Mouse (Mus musculus) adrenal gland, adult 8-10 months (tissue): ENCODE data around the gene Btbd18. TPM values are rescaled to one million over a fixed set of nuclear protein-coding genes. Genes with fewer than 3 reads are reported as not detected.
A peak's percentile ranks its signal among the peaks of the same experiment; 100 is the strongest.

Source experiments
- DNase-seq: peaks from one replicate; pipeline ENCODE4 v3.0.0; 2022
- total RNA-seq, 4 experiments: library from RNA; stranded (reverse); gene quantifications; 2 replicates each; pipeline ENCODE4 v1.2.4; 2022

The Btbd18 gene
- total RNA-seq, 4 experiments from 2014 or later = 0.10 to 0.12 TPM; not detected in 2

DNA sequence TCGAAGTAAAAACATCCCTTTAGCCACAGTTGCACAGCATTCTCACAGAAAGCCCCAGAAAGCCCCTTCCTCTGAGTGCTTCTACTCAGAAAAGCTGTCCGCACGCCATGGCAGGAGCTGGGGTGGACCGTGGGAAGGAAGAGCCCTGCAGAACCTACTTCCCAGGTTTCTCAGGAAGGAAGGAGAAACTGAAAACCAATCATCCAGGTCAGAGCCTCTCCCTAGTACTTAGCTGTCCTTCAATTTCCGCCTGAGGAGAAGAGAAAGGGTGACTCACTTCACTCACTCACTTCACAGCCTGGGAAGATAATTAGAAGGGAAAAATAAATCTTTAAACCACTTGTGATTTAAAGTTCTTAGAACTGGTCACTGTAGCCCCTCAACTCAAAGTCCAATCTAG lies 45.5 kb downstream of the Btbd18 start:
- no peak for DNase-seq

GRCm38 (mm10) chr2:84705295-84705694 lies 46.4 kb downstream of the Btbd18 start:
- DNase-seq = no peak

- DNase-seq = no peak
Measured at GRCm38 (mm10) chr2:84707523-84707922, 48.6 kb downstream of the Btbd18 start.

DNA sequence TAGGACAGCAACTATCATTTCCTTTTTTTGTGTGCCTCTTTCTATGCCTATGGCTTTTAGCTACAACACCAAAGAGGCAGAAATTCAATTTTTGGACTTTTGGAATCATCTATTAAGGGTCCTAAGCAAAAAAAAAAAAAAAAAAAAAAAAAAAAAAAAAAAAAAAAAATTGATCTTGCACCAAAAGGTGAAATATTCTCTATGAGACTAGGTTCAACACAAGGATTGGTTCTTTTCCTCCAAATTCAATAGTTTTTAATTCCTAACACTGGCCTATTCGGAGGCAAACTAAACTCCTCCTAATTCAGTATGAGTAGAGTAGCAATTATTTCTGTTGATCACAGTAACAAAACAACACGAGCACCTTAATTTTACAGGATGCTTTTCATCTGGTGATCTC lies 53.0 kb downstream of the Btbd18 start:
- no peak for DNase-seq

GRCm38 (mm10) chr2:84714422-84714810 lies 55.5 kb downstream of the Btbd18 start:
- DNase-seq = no peak

DNA sequence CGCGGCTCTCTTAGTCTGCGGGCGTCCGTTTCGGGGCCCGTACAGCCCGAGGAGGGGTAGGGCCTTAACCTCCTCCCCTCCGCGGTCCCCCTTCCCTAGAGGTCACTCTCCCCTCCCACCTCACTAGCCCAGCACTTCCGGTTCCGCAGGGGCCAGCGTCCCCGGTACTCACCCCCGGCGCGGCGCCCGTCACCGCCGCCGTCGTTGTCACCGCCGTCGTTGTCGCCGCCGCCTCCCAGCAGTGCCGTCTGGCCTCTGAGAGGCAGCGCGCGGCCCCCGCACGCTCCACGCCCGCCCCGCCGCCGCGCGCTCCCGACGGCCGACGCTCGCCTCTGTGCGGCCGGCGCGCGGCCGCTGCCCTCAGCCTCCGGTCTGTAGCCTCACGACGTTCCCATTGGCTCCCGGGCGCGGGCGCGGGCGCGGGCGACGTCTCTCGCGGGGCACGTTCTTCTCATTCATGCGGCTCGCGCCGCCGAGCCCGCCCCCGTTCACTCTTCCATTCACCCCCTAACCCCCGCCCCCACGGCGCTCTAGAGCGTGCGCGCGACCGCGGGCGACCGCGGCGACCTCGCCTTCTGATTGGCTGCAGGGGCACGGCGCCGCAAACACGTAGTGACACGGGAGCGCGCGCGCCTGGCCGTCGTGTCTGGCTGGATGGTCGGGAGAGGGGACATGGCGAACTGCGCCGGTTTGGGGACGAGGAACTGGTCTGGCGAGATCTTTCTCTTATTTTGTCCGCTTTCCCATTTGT lies 56.1 kb downstream of the Btbd18 start, which contains the start of gene Zdhhc5:
Gene Zdhhc5, minus strand, starts transcription at position 370 of the 751 bp plus-strand sequence.
- DNase-seq = peak; percentile 98

DNA sequence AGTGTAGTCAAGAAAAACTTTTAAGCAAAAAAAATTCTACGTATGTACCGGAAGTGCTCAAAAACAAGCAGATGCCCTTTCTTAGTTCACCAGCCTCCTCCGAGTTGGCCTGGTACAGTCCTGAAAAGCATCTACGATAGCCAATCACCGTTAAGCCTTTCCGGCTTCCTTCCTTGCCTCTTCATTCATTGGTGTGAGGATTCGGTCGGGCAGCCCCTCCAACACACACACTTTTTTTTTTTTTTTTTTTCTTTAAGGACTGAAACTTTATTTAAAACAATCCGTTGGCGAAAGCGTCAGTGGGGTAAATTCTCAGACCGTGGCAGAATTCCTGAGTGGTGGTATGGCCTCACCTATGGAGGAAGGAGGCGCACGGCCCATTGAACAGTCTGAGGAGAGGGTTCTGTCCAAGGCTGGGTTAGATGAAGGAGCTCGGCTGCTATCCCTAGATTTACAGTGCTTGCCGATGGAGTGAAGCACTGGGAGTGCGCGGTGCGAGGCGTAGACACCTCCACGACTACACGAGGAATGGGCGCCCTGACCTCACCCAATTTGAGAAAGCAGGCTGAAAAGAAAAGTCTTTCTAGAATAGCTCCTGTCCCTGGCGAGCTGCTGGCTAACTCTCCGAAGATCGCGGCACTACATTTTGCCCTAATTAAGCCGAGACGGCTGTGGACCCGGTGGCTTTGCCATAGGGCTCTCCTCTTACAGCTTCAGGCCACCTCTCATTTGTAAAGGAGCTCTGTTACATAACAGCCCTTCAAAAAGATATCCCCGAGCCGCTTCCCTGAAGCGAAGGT lies 56.9 kb downstream of the Btbd18 start:
- DNase-seq = peak; percentile 89

DNA sequence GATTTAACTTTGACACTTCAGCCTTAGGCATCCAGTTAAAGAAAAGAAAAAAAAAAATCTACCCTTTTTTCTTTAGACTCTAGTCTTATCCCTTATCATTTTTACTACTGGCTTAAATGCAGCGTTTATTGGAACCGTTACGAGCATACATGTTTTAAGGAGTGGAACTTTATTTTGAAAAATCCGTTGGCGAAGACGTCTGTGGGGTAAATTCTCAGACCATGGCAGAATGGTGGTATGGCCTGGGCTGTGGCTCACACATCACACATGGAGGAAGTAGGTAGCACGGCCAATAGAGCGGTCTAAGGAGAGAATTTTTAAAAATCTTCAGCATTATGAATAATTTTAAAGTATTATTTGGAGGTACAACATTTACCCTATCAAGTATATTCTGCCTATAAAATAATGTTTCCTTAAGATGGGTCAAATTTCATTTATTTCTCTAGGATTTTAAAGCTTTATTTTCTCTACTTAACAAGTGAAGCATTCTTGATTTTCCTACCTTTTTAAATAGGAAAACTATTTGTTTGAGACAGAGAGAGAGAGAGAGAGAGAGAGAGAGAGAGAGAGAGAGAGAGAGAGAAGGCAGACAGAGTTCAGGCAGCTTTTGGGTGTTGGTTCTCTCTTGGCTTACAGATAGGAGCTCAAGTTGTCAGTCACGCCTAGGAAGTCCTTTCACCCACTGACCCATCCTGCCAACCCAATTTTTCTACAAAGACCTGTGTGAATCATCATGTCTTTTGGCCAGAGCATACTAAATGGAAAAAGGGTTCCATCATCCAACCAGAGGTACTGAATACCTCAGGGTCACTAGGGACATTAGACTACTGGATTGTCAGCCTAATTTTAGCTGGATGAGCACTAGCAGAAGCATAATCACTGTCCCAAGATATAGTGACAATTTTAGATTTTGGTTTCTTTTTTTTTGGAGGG lies 57.8 kb downstream of the Btbd18 start:
- DNase-seq = no peak

DNA sequence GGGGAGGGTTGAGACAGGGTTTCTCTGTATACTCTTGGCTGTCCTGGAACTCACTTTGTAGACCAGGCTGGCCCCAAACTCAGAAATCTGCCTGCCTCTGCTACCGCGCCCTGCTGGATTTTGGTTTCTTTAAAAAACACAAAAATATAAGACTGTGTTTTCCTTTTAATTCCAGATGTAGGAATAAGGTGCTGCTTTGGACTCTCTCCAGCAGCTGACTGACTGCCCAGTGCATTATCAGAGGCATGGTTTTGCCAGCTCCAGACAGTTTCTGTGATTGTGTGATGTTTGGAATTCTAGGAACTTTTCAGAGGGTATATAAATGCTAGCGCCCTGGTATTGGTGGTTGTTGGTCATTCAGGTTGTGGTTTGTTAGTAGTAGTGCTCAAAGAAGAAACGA lies 58.5 kb downstream of the Btbd18 start:
- DNase-seq = no peak

Other genes starting within 250 kb of the Btbd18 start
- gene Calcrl, start 233.7 kb upstream of the Btbd18 start, total RNA-seq = 10 to 100 TPM; 15.8 to 27.4 (median 24.1) TPM
- 10 to 100 TPM; 49.3 to 79.9 (median 60.1) TPM for gene Tfpi, start 182.3 kb upstream of the Btbd18 start, total RNA-seq
- 100 to 1,000 TPM; 125 to 161 (median 155) TPM for gene Ctnnd1, start 8.3 kb upstream of the Btbd18 start, total RNA-seq
- 10 to 100 TPM; 31.8 to 49.5 (median 35.8) TPM for gene Selenoh, start 11.7 kb downstream of the Btbd18 start, total RNA-seq
- not detected for gene Gm28635, start 19.0 kb downstream of the Btbd18 start, total RNA-seq
- gene Med19, start 19.3 kb downstream of the Btbd18 start, total RNA-seq = 10 to 100 TPM; 21.1 to 30.7 (median 26.0) TPM
- gene Tmx2, start 20.1 kb downstream of the Btbd18 start, total RNA-seq = 100 to 1,000 TPM; 161 to 203 (median 188) TPM
- 10 to 100 TPM; 58.8 to 72.1 (median 62.7) TPM for gene Zdhhc5, start 56.1 kb downstream of the Btbd18 start, total RNA-seq
- gene Clp1, start 68.3 kb downstream of the Btbd18 start, total RNA-seq = 10 to 100 TPM; 12.6 to 15.2 (median 14.3) TPM
- 10 to 100 TPM in 2 of 4 experiments, 1 to 10 TPM in 2; 4.5 to 11.8 (median 9.7) TPM for gene Ypel4, start 75.0 kb downstream of the Btbd18 start, total RNA-seq
- gene Gm19426, start 84.6 kb downstream of the Btbd18 start, total RNA-seq = 1 to 10 TPM; 1.7 to 4.3 (median 2.8) TPM
- gene Serping1, start 116.4 kb downstream of the Btbd18 start, total RNA-seq = 100 to 1,000 TPM in 1 of 4 experiments, 10 to 100 TPM in 3; 80.5 to 116 (median 91.7) TPM
- gene Ube2l6, start 139.7 kb downstream of the Btbd18 start, total RNA-seq = 10 to 100 TPM; 13.3 to 20.7 (median 15.2) TPM
- not detected for gene Smtnl1, start 163.6 kb downstream of the Btbd18 start, total RNA-seq
- 10 to 100 TPM; 28.2 to 43.5 (median 39.5) TPM for gene Timm10, start 167.9 kb downstream of the Btbd18 start, total RNA-seq
- 1 to 10 TPM; 3.0 to 7.5 (median 5.5) TPM for gene Slc43a1, start 179.8 kb downstream of the Btbd18 start, total RNA-seq
- gene Rtn4rl2, start 227.6 kb downstream of the Btbd18 start, total RNA-seq = 1 to 10 TPM; 1.2 to 1.8 (median 1.6) TPM